Mouse (Mus musculus) forebrain, postnatal 0 days (tissue): ENCODE measurements at regions not wholly inside any gene's neighbourhood (a gene's known extent, or its start where the extent isn't known, plus 50 kb on each side); places are given as distances from the start of the nearest gene placed in this dataset.

Source experiments
- ATAC-seq: fragments of 200-750 bp; cut with Nextera tagmentation; 2 replicates; pipeline ENCODE4 v1.8.0; 2017; ENCODE audit warnings: mild to moderate bottlenecking, moderate library complexity
- DNase-seq: peaks from one replicate; pipeline ENCODE4 v3.0.0-alpha.2; 2015
- H3K27ac ChIP-seq: fragments of 300-500 bp; sonication (generic); 2 replicates; pipeline ENCODE4 v1.5.1; 2014; ENCODE audit warnings: low read depth, mild to moderate bottlenecking, antibody characterized with exemption, low read length, moderate library complexity, mixed read lengths
- H3K27me3 ChIP-seq: fragments of 300-500 bp; sonication (generic); 2 replicates; pipeline ENCODE4 v1.6.1; 2014; ENCODE audit warnings: mild to moderate bottlenecking, low read length, mixed read lengths; ENCODE audit not compliant: insufficient read depth
- H3K36me3 ChIP-seq: fragments of 300-500 bp; sonication (generic); 2 replicates; pipeline ENCODE4 v1.6.1; 2014; ENCODE audit warnings: mild to moderate bottlenecking, moderate library complexity; ENCODE audit not compliant: insufficient read depth
- H3K4me1 ChIP-seq: fragments of 300-500 bp; sonication (generic); 2 replicates; pipeline ENCODE4 v1.6.1; 2014; ENCODE audit warnings: antibody characterized with exemption; ENCODE audit not compliant: insufficient read depth
- H3K4me2 ChIP-seq: fragments of 300-500 bp; sonication (generic); 2 replicates; pipeline ENCODE4 v1.6.1; 2014; ENCODE audit warnings: low read depth, mild to moderate bottlenecking, moderate library complexity
- H3K4me3 ChIP-seq: fragments of 300-500 bp; sonication (generic); 2 replicates; pipeline ENCODE4 v1.5.1; 2014; ENCODE audit warnings: low read depth, low read length, mixed read lengths
- H3K9ac ChIP-seq: fragments of 300-500 bp; sonication (generic); 2 replicates; pipeline ENCODE4 v1.6.1; 2014; ENCODE audit warnings: mild to moderate bottlenecking
- H3K9me3 ChIP-seq: fragments of 300-500 bp; sonication (generic); 2 replicates; pipeline ENCODE4 v1.6.1; 2016; ENCODE audit warnings: low read length
- CTCF ChIP-seq: sonication (generic); IDR thresholded peaks from 2 replicates; pipeline ENCODE4 v1.5.1; 2016; ENCODE audit warnings: antibody characterized with exemption, control low read depth, low read depth
- WGBS: fragments of 180-500 bp; shearing (Covaris S2); extraction: QIAGEN DNeasy Blood & Tissue Kit; methylation state at CpG from one replicate; pipeline ENCODE4 v1.1.7; 2014; 5-methylcytosine and 5-hydroxymethylcytosine counted together

- H3K4me1 ChIP-seq, result peaks cover 5% of the 10 kb centered on the region; the same call in 1 of the 2 replicates
- 19% methylated on average over 1 of the region's 1 CpGs for WGBS
- no peak for TF ChIP-seq CTCF
- ATAC-seq, result no peak
- no peak overlapping the region for H3K4me2 ChIP-seq
- no peak overlapping the region for H3K27ac ChIP-seq
- no peaks in the 10 kb centered on the region for H3K27me3 ChIP-seq
- H3K9ac ChIP-seq, result no peak overlapping the region
- H3K9me3 ChIP-seq, result no peaks in the 10 kb centered on the region
- H3K36me3 ChIP-seq, result no peaks in the 10 kb centered on the region
- H3K4me3 ChIP-seq, result no peak overlapping the region
- DNase-seq, result peak; percentile 10
Observed at GRCm38 (mm10) chr5:133171266-133171665, 628.1 kb upstream of the Auts2 start.

DNA sequence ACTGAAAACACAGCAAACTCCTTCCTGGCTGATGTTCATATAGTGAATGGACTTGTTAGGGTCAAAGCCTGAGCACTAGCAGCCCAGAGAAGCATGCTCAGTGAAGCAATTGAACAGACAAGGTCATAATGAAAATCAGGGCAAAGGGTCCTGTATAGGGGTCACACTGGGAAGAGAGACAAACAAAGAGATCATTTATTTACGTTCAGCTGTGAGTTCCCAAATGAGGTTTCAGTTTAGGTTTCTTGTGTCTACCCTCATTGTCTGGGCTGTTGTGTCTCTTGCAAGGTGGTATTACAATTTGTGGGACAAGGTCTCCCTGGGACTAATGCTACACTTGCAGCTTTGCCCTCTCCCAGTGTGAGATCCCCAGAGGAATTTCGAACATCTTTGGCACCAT is 624.4 kb upstream of the Auts2 start:
- H3K4me1 ChIP-seq, result peaks cover 5% of the 10 kb centered on the region; the same call in 1 of the 2 replicates
- H3K27me3 ChIP-seq, result no peaks in the 10 kb centered on the region
- no peak overlapping the region for H3K9ac ChIP-seq
- WGBS, result 48% methylated on average over 2 of the region's 2 CpGs
- ATAC-seq (no peak), DNase-seq (no peak)
- H3K9me3 ChIP-seq, result no peaks in the 10 kb centered on the region
- no peak for TF ChIP-seq CTCF
- no peaks in the 10 kb centered on the region for H3K36me3 ChIP-seq
- H3K4me3 ChIP-seq, result no peak overlapping the region
- H3K27ac ChIP-seq, result no peak overlapping the region; the same call in 1 of the 2 replicates
- no peak overlapping the region for H3K4me2 ChIP-seq

- Histone ChIP-seq H3K4me2 (no peak overlapping the region), H3K27ac (no peak overlapping the region), H3K27me3 (no peaks in the 10 kb centered on the region), H3K9me3 (no peaks in the 10 kb centered on the region), H3K36me3 (no peaks in the 10 kb centered on the region), H3K9ac (no peak overlapping the region), H3K4me1 (peaks cover 5% of the 10 kb centered on the region; the same call in 1 of the 2 replicates), H3K4me3 (no peak overlapping the region)
- DNase-seq (no peak), ATAC-seq (no peak)
- WGBS, result 31% methylated on average over 5 of the region's 5 CpGs
- TF ChIP-seq CTCF, result no peak
Observed at GRCm38 (mm10) chr5:133167001-133167461, 623.9 kb upstream of the Auts2 start.

- Histone ChIP-seq H3K4me2 (no peak overlapping the region), H3K9me3 (peaks cover 4% of the 10 kb centered on the region; the same call in 1 of the 2 replicates), H3K9ac (no peak overlapping the region), H3K36me3 (no peaks in the 10 kb centered on the region), H3K4me1 (no peaks in the 10 kb centered on the region), H3K27me3 (no peaks in the 10 kb centered on the region), H3K27ac (no peak overlapping the region), H3K4me3 (no peak overlapping the region)
- ATAC-seq, result peak; percentile 93
- peak; percentile 86 for DNase-seq
- WGBS, result 8% methylated on average over 5 of the region's 5 CpGs
- TF ChIP-seq CTCF, result no peak
Observed at GRCm38 (mm10) chr5:133156115-133156857, 613.1 kb upstream of the Auts2 start.

DNA sequence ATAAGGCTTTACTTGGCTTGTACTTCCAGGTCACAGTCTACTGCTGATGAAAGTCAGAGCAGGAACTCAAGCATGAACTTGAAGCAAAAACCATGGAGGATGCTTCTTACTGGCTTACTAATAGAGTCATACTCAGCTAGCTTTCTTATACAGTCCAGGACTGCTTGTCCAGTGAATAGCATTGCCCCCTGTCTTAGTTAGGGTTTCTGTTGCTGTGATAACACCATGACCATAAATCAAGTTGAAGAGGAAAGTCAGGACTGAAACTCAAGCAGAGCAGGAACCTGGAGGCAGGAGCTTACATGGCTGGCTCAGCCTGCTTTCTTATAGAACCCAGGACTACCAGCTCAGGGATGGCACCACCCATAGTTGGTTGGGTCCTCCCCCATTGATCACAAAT is 602.9 kb upstream of the Auts2 start:
- no peak overlapping the region for H3K27ac ChIP-seq
- no peaks in the 10 kb centered on the region for H3K27me3 ChIP-seq
- H3K36me3 ChIP-seq, result no peaks in the 10 kb centered on the region
- no peak for TF ChIP-seq CTCF
- no peak overlapping the region for H3K4me3 ChIP-seq
- H3K9ac ChIP-seq, result no peak overlapping the region
- no peak for DNase-seq
- no peak overlapping the region for H3K4me2 ChIP-seq
- ATAC-seq, result no peak
- no peaks in the 10 kb centered on the region for H3K9me3 ChIP-seq
- no peaks in the 10 kb centered on the region for H3K4me1 ChIP-seq

- Histone ChIP-seq H3K27me3 (no peaks in the 10 kb centered on the region), H3K9ac (no peak overlapping the region), H3K27ac (no peak overlapping the region), H3K36me3 (no peaks in the 10 kb centered on the region), H3K4me3 (no peak overlapping the region), H3K9me3 (no peaks in the 10 kb centered on the region), H3K4me1 (no peaks in the 10 kb centered on the region), H3K4me2 (no peak overlapping the region)
- 97% methylated on average over 1 of the region's 1 CpGs for WGBS
- TF ChIP-seq CTCF, result no peak
- no peak for DNase-seq
- ATAC-seq, result no peak
Observed at GRCm38 (mm10) chr5:133143679-133144078, 600.5 kb upstream of the Auts2 start.

- WGBS, result 78% methylated on average over 11 of the region's 11 CpGs
- H3K4me2 ChIP-seq, result no peak overlapping the region
- no peak overlapping the region for H3K4me3 ChIP-seq
- DNase-seq, result no peak
- H3K36me3 ChIP-seq, result no peaks in the 10 kb centered on the region
- H3K27ac ChIP-seq, result no peak overlapping the region
- no peak for TF ChIP-seq CTCF
- no peaks in the 10 kb centered on the region for H3K4me1 ChIP-seq
- no peak overlapping the region for H3K9ac ChIP-seq
- H3K9me3 ChIP-seq, result no peaks in the 10 kb centered on the region
- no peaks in the 10 kb centered on the region for H3K27me3 ChIP-seq
- ATAC-seq, result no peak
Observed at GRCm38 (mm10) chr5:133142401-133143115, 599.4 kb upstream of the Auts2 start.
